Mouse (Mus musculus) liver, postnatal 0 days (tissue): ENCODE measurements around the gene Susd2.

Experiments used
- CTCF ChIP-seq: sonication (generic); IDR thresholded peaks from 2 replicates; pipeline ENCODE4 v1.5.1; 2016; ENCODE audit warnings: antibody characterized with exemption, low read depth
- EP300 ChIP-seq: IDR thresholded peaks from 2 replicates; pipeline ENCODE4 v1.6.1; 2016; ENCODE audit warnings: antibody characterized with exemption, low read depth, mild to moderate bottlenecking

DNA sequence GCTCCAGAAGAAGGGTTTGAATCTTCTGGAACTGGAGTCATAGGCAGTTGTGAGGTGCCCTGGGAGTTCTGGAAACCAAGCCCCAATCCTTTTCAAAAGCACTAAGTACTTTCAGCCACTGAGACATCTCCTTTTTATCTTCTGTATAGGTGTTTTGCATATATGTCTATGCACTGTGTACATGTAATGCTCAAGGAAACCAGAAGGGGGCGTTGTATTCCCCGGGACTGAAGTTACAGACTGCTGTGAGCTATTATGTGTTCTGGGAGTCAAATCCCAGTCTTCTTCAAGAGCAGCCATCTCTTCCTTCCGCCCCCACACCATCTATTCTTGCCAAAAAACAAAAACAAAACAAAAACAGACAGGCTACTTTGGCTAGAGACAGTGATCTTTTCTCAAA is 23.0 kb downstream of the Susd2 start:
- TF ChIP-seq EP300 (no peak), CTCF (peak; percentile 50)
